Comparison of ENCODE assay signal across 9 mouse cellular contexts in genomic region chr19:6058966-6059365, GRCm38 (mm10). TPM values are rescaled to one million over a fixed set of nuclear protein-coding genes. Genes with fewer than 3 reads are reported as not detected.
A peak's percentile ranks its signal among the peaks of the same experiment; 100 is the strongest.
DNase-seq lines count a peak whose midpoint lies in the region; ATAC-seq and TF ChIP-seq lines count a peak whose summit lies in the region.
"Had no signal": no experiment of that assay in that cellular context is flagged by ENCODE, and none has a peak within 500 bp of the region (broad histone marks: within the 10 kb centered on the region; RNA-seq: fewer than 3 reads in every experiment).

No protein-coding gene starts in this region.

- H3K9ac ChIP-seq in heart, embryonic 11.5 days (ENCODE audit: low read depth, low read length): peak overlapping the region; percentile 96
- peak overlapping the region; percentile 95 for H3K9ac ChIP-seq in MEL (ENCODE audit: control insufficient read depth, low read depth, low read length, poor library complexity, severe bottlenecking)
- H3K9ac ChIP-seq in hindbrain, embryonic 11.5 days (ENCODE audit: low read depth, low read length): no peak overlapping the region; the same call in 1 of the 2 replicates

- no peak for TF ChIP-seq RAD21 in MEL (IDR thresholded peaks at IDR 0.05; ENCODE audit: low read depth, low read length)

- no peaks in the 10 kb centered on the region for H3K9me3 ChIP-seq in heart, embryonic 11.5 days (replicated peaks; ENCODE audit: control insufficient read depth, low read length)
- no peaks in the 10 kb centered on the region for H3K9me3 ChIP-seq in MEL (replicated peaks; ENCODE audit: insufficient read depth, low read length)
- H3K9me3 ChIP-seq in hindbrain, embryonic 11.5 days (ENCODE audit: control insufficient read depth, low read length): no peaks in the 10 kb centered on the region

- no peak overlapping the region for H3K27ac ChIP-seq in heart, embryonic 11.5 days (ENCODE audit: low read depth, low read length)
- H3K27ac ChIP-seq in MEL (ENCODE audit: control insufficient read depth, low read depth, low read length) (peak overlapping the region; percentile 67), macrophage (peak overlapping the region; percentile 78; the same call in 1 of the 2 replicates)
- no peak overlapping the region for H3K27ac ChIP-seq in hindbrain, embryonic 11.5 days (ENCODE audit: low read depth, low read length)

- H3K4me2 ChIP-seq in heart, embryonic 11.5 days: peak overlapping the region; percentile 85
- H3K4me2 ChIP-seq in hindbrain, embryonic 11.5 days (replicated peaks; ENCODE audit: low read depth, low read length): peak overlapping the region; percentile 75

- H3K27me3 ChIP-seq in heart, embryonic 11.5 days (ENCODE audit: control insufficient read depth, insufficient read depth, low read length): no peaks in the 10 kb centered on the region
- H3K27me3 ChIP-seq in MEL (ENCODE audit: control insufficient read depth in 1 of 2, insufficient read depth in 2 of 2, low read length in 2 of 2): no peaks in the 10 kb centered on the region
- H3K27me3 ChIP-seq in hindbrain, embryonic 11.5 days (ENCODE audit: control insufficient read depth, insufficient read depth, low read length): no peaks in the 10 kb centered on the region

- peaks cover 27% of the 10 kb centered on the region for H3K4me1 ChIP-seq in heart, embryonic 11.5 days (ENCODE audit: control insufficient read depth, insufficient read depth, low read length)
- peaks cover 0 to 16% of the 10 kb centered on the region in 2 experiments; a peak in 1 of 4 replicates for H3K4me1 ChIP-seq in MEL (ENCODE audit: control insufficient read depth in 1 of 2, insufficient read depth in 2 of 2, low read length in 2 of 2)
- H3K4me1 ChIP-seq in hindbrain, embryonic 11.5 days (replicated peaks; ENCODE audit: control insufficient read depth, insufficient read depth, low read length): peaks cover 11% of the 10 kb centered on the region

- no peak; a peak in 1 of 4 replicates for TF ChIP-seq POLR2A in MEL (IDR thresholded peaks at IDR 0.05; ENCODE audit: control insufficient read depth in 1 of 2, insufficient read depth in 1 of 2, low read depth in 1 of 2, low read length in 2 of 2, poor library complexity in 1 of 2)

- 80% methylated on average over 5 of the region's 5 CpGs for WGBS in heart, embryonic 11.5 days (ENCODE audit: insufficient replicate concordance)
- WGBS in hindbrain, embryonic 11.5 days: 85% methylated on average over 5 of the region's 5 CpGs
- WGBS in macrophage (ENCODE audit: missing documents): 87% methylated on average over 5 of the region's 5 CpGs

- no peak for TF ChIP-seq EP300 in MEL (IDR thresholded peaks at IDR 0.05; ENCODE audit: low read depth in 1 of 2, low read length in 2 of 2)

- no peak for TF ChIP-seq CTCF in MEL (IDR thresholded peaks at IDR 0.05 in 2 of 3, conservative IDR thresholded peaks at IDR 0.05 in 1 of 3; ENCODE audit: control insufficient read depth in 1 of 3, insufficient read depth in 1 of 3, low read depth in 2 of 3, low read length in 3 of 3, poor library complexity in 1 of 3, severe bottlenecking in 1 of 3)

- no peak for DNase-seq in heart, postnatal 4 days
- DNase-seq in MEL (ENCODE audit: low read depth, low spot score): peak; percentile 32
- no peak for DNase-seq in hindbrain, embryonic 11.5 days (ENCODE audit: low spot score)
- no peak for DNase-seq in ovary, postnatal 10 days (ENCODE audit: low spot score)
- no peak for DNase-seq in layer of hippocampus, postnatal 10 days (ENCODE audit: low spot score in 2 of 2)
- DNase-seq in urinary bladder, adult 2 months (ENCODE audit: low spot score): no peak
- DNase-seq: right cerebral cortex, adult 18-20 months had no signal

- peak overlapping the region; percentile 90 for H3K4me3 ChIP-seq in heart, embryonic 11.5 days (ENCODE audit: low read depth, low read length)
- peak overlapping the region; percentile 81 to 85 for H3K4me3 ChIP-seq in MEL (ENCODE audit: control insufficient read depth in 1 of 2, insufficient read depth in 1 of 2, low read depth in 2 of 2, low read length in 2 of 2)
- H3K4me3 ChIP-seq in hindbrain, embryonic 11.5 days (ENCODE audit: low read depth, low read length): peak overlapping the region; percentile 88
- H3K4me3 ChIP-seq in macrophage (ENCODE audit: inconsistent target): peak overlapping the region; percentile 78

- peaks cover 49% of the 10 kb centered on the region for H3K79me2 ChIP-seq in MEL (ENCODE audit: control insufficient read depth, insufficient read depth, low read length, poor library complexity)
- peaks cover 68% of the 10 kb centered on the region for H3K79me2 ChIP-seq in macrophage (ENCODE audit: inconsistent target)

- no peak for ATAC-seq in heart, embryonic 11.5 days (replicated peaks; ENCODE audit: insufficient number of reproducible peaks, low FRiP score, low TSS enrichment)
- ATAC-seq in hindbrain, embryonic 11.5 days (ENCODE audit: low FRiP score): no peak

- H3K36me3 ChIP-seq in heart, embryonic 11.5 days (ENCODE audit: control insufficient read depth, insufficient read depth, low read length): peaks cover 9% of the 10 kb centered on the region
- peaks cover 4 to 23% of the 10 kb centered on the region in 2 experiments; a peak in 3 of 4 replicates for H3K36me3 ChIP-seq in MEL (ENCODE audit: control insufficient read depth in 1 of 2, insufficient read depth in 2 of 2, low read length in 2 of 2)
- peaks cover 3% of the 10 kb centered on the region for H3K36me3 ChIP-seq in hindbrain, embryonic 11.5 days (ENCODE audit: control insufficient read depth, insufficient read depth, low read length)
- peaks cover 18% of the 10 kb centered on the region for H3K36me3 ChIP-seq in macrophage (ENCODE audit: inconsistent target)

RNA-seq across cellular contexts. Expression of gene Fau, which starts 1.3 kb away (rescaled TPM):
- 586 and 633 TPM in 2 replicates for polyA plus RNA-seq in heart, embryonic 11.5 days (2014; fragmentation: Nextera tagmentation; extraction: Ambion mirVana)
- 100 to 1,000 TPM; 802 to 870 TPM for total RNA-seq in heart, postnatal 4 days (2021)
- total RNA-seq in MEL (2012; rRNA removed): 2,020 and 2,413 TPM in 2 replicates
- polyA plus RNA-seq in MEL (2012; ENCODE audit: insufficient read depth in 1 of 2, insufficient read length in 2 of 2, low read depth in 1 of 2, low replicate concordance in 2 of 2, missing spikeins in 1 of 2) (1,000 to 10,000 TPM in 1 of 2 experiments, not detected in 1; 2,967 TPM), macrophage (2018) (767 to 1,640 TPM (median 1,335 TPM) in 3 replicates)
- polyA plus RNA-seq in hindbrain, embryonic 11.5 days (2014; fragmentation: Nextera tagmentation; extraction: Ambion mirVana): 749 and 751 TPM in 2 replicates
- 100 to 1,000 TPM in 7 of 26 experiments, 10 to 100 TPM in 19; 47.1 to 193 (median 87.2) TPM for total RNA-seq in macrophage (2018; cell fraction: chromatin; rRNA removed)
- total RNA-seq in macrophage (2018; cell fraction: cytosol; rRNA removed): 1,000 to 10,000 TPM; 1,233 to 3,484 (median 1,756) TPM
- total RNA-seq in macrophage (2018; cell fraction: nucleus; rRNA removed): 100 to 1,000 TPM; 201 to 530 (median 344) TPM
- total RNA-seq in layer of hippocampus, postnatal 10 days (2021): 100 to 1,000 TPM; 656 to 785 TPM
- 1,752 and 1,769 TPM in 2 replicates for polyA plus RNA-seq in urinary bladder, adult 2 months (2012; rRNA removed)

RNA-seq across cellular contexts. Expression of gene Mrpl49, which starts 1.4 kb away (rescaled TPM):
- polyA plus RNA-seq in heart, embryonic 11.5 days (2014; fragmentation: Nextera tagmentation; extraction: Ambion mirVana): 70.7 and 75.3 TPM in 2 replicates
- 10 to 100 TPM; 37.8 to 41.7 TPM for total RNA-seq in heart, postnatal 4 days (2021)
- 65.1 and 81.6 TPM in 2 replicates for total RNA-seq in MEL (2012; rRNA removed)
- polyA plus RNA-seq in MEL (2012; ENCODE audit: insufficient read depth in 1 of 2, insufficient read length in 2 of 2, low read depth in 1 of 2, low replicate concordance in 2 of 2, missing spikeins in 1 of 2): 10 to 100 TPM in 1 of 2 experiments, not detected in 1; 98.7 TPM
- 81.7 and 86.6 TPM in 2 replicates for polyA plus RNA-seq in hindbrain, embryonic 11.5 days (2014; fragmentation: Nextera tagmentation; extraction: Ambion mirVana)
- total RNA-seq in macrophage (2018; cell fraction: chromatin; rRNA removed): 10 to 100 TPM in 14 of 26 experiments, 1 to 10 TPM in 12; 1.1 to 29.3 (median 12.0) TPM
- total RNA-seq in macrophage (2018; cell fraction: cytosol; rRNA removed): 10 to 100 TPM in 25 of 26 experiments, 1 to 10 TPM in 1; 10.0 to 29.0 (median 22.0) TPM
- 10 to 100 TPM in 14 of 26 experiments, 1 to 10 TPM in 12; 3.0 to 31.2 (median 10.1) TPM for total RNA-seq in macrophage (2018; cell fraction: nucleus; rRNA removed)
- 21.9 to 37.4 TPM (median 33.3 TPM) in 3 replicates for polyA plus RNA-seq in macrophage (2018)
- 10 to 100 TPM; 40.3 to 42.4 TPM for total RNA-seq in layer of hippocampus, postnatal 10 days (2021)
- 32.4 and 33.5 TPM in 2 replicates for polyA plus RNA-seq in urinary bladder, adult 2 months (2012; rRNA removed)

RNA-seq across cellular contexts. Expression of gene Znhit2, which starts 2.0 kb away (rescaled TPM):
- polyA plus RNA-seq in heart, embryonic 11.5 days (2014; fragmentation: Nextera tagmentation; extraction: Ambion mirVana): 27.1 and 27.5 TPM in 2 replicates
- 10 to 100 TPM; 16.2 to 16.7 TPM for total RNA-seq in heart, postnatal 4 days (2021)
- 26.3 and 37.3 TPM in 2 replicates for total RNA-seq in MEL (2012; rRNA removed)
- polyA plus RNA-seq in MEL (2012; ENCODE audit: insufficient read depth in 1 of 2, insufficient read length in 2 of 2, low read depth in 1 of 2, low replicate concordance in 2 of 2, missing spikeins in 1 of 2): 10 to 100 TPM in 1 of 2 experiments, not detected in 1; 27.0 TPM
- polyA plus RNA-seq in hindbrain, embryonic 11.5 days (2014; fragmentation: Nextera tagmentation; extraction: Ambion mirVana): 39.7 and 41.1 TPM in 2 replicates
- total RNA-seq in macrophage (2018; cell fraction: chromatin; rRNA removed): 1 to 10 TPM in 22 of 26 experiments, under 1 TPM in 1, not detected in 3; 0.69 to 6.6 (median 3.3) TPM
- total RNA-seq in macrophage (2018; cell fraction: cytosol; rRNA removed): 10 to 100 TPM in 24 of 26 experiments, 1 to 10 TPM in 2; 8.6 to 30.9 (median 20.0) TPM
- 10 to 100 TPM in 10 of 26 experiments, 1 to 10 TPM in 16; 2.7 to 20.2 (median 8.0) TPM for total RNA-seq in macrophage (2018; cell fraction: nucleus; rRNA removed)
- 4.0 to 21.8 TPM (median 18.1 TPM) in 3 replicates for polyA plus RNA-seq in macrophage (2018)
- 10 to 100 TPM; 37.3 to 41.2 TPM for total RNA-seq in layer of hippocampus, postnatal 10 days (2021)
- 25.8 and 26.8 TPM in 2 replicates for polyA plus RNA-seq in urinary bladder, adult 2 months (2012; rRNA removed)

RNA-seq across cellular contexts. Expression of gene Tm7sf2, which starts 9.2 kb away (rescaled TPM):
- polyA plus RNA-seq in heart, embryonic 11.5 days (2014; fragmentation: Nextera tagmentation; extraction: Ambion mirVana): 10.1 and 11.9 TPM in 2 replicates
- total RNA-seq in heart, postnatal 4 days (2021): 1 to 10 TPM; 5.0 to 5.9 TPM
- 7.6 and 8.0 TPM in 2 replicates for total RNA-seq in MEL (2012; rRNA removed)
- 10 to 100 TPM in 1 of 2 experiments, not detected in 1; 13.1 TPM for polyA plus RNA-seq in MEL (2012; ENCODE audit: insufficient read depth in 1 of 2, insufficient read length in 2 of 2, low read depth in 1 of 2, low replicate concordance in 2 of 2, missing spikeins in 1 of 2)
- polyA plus RNA-seq in hindbrain, embryonic 11.5 days (2014; fragmentation: Nextera tagmentation; extraction: Ambion mirVana): 36.0 and 38.1 TPM in 2 replicates
- 10 to 100 TPM in 23 of 26 experiments, 1 to 10 TPM in 3; 7.8 to 41.0 (median 20.2) TPM for total RNA-seq in macrophage (2018; cell fraction: chromatin; rRNA removed)
- 10 to 100 TPM in 21 of 26 experiments, 1 to 10 TPM in 5; 8.6 to 15.5 (median 11.6) TPM for total RNA-seq in macrophage (2018; cell fraction: cytosol; rRNA removed)
- 10 to 100 TPM in 23 of 26 experiments, 1 to 10 TPM in 3; 4.0 to 47.4 (median 17.0) TPM for total RNA-seq in macrophage (2018; cell fraction: nucleus; rRNA removed)
- polyA plus RNA-seq in macrophage (2018): 4.6 to 21.1 TPM (median 17.5 TPM) in 3 replicates
- 10 to 100 TPM; 60.0 to 70.8 TPM for total RNA-seq in layer of hippocampus, postnatal 10 days (2021)
- polyA plus RNA-seq in urinary bladder, adult 2 months (2012; rRNA removed): 24.1 and 33.2 TPM in 2 replicates

RNA-seq across cellular contexts. Expression of gene Syvn1, which starts 12.6 kb away (rescaled TPM):
- 19.5 and 22.1 TPM in 2 replicates for polyA plus RNA-seq in heart, embryonic 11.5 days (2014; fragmentation: Nextera tagmentation; extraction: Ambion mirVana)
- 10 to 100 TPM; 16.2 to 16.4 TPM for total RNA-seq in heart, postnatal 4 days (2021)
- total RNA-seq in MEL (2012; rRNA removed): 12.5 and 14.3 TPM in 2 replicates
- polyA plus RNA-seq in MEL (2012; ENCODE audit: insufficient read depth in 1 of 2, insufficient read length in 2 of 2, low read depth in 1 of 2, low replicate concordance in 2 of 2, missing spikeins in 1 of 2) (10 to 100 TPM in 1 of 2 experiments, not detected in 1; 55.0 TPM), macrophage (2018) (32.9 to 40.2 TPM (median 33.2 TPM) in 3 replicates)
- polyA plus RNA-seq in hindbrain, embryonic 11.5 days (2014; fragmentation: Nextera tagmentation; extraction: Ambion mirVana): 23.9 and 27.1 TPM in 2 replicates
- 10 to 100 TPM; 30.3 to 74.8 (median 48.9) TPM for total RNA-seq in macrophage (2018; cell fraction: chromatin; rRNA removed)
- total RNA-seq in macrophage (2018; cell fraction: cytosol; rRNA removed): 10 to 100 TPM; 29.0 to 60.1 (median 45.8) TPM
- total RNA-seq in macrophage (2018; cell fraction: nucleus; rRNA removed): 100 to 1,000 TPM in 4 of 26 experiments, 10 to 100 TPM in 22; 58.1 to 111 (median 77.9) TPM
- total RNA-seq in layer of hippocampus, postnatal 10 days (2021): 10 to 100 TPM; 40.6 to 41.2 TPM
- polyA plus RNA-seq in urinary bladder, adult 2 months (2012; rRNA removed): 15.5 and 24.1 TPM in 2 replicates

Comparison
In these comparisons a context has a peak if more than half of its experiments do, and no peak if none do; other contexts are left out.
1. H3K27ac ChIP-seq: peak in MEL (single experiment) and macrophage (single experiment); none in heart, embryonic 11.5 days (single experiment) and hindbrain, embryonic 11.5 days (single experiment).
2. Peak in every context shown above with its lines, with median percentiles within 50 percentile points of each other: H3K4me3 ChIP-seq.